Mouse (Mus musculus) layer of hippocampus, postnatal 25 days (tissue): ENCODE results near the gene Depdc5. TPM values are rescaled to one million over a fixed set of nuclear protein-coding genes. Genes with fewer than 3 reads are reported as not detected.
"Not testable (repeated sequence)": the region's sequence is repeated elsewhere in the genome, so short reads cannot be mapped to it uniquely, and the experiment has no call there.

Experiments
- DNase-seq, 2 experiments: peaks; one replicate each; pipeline ENCODE4 v3.0.0; 2022; ENCODE audit warnings: mixed read lengths in 2 of 2, low spot score in 1 of 2; ENCODE audit errors: extremely low spot score in 1 of 2
- total RNA-seq, 2 experiments: library from RNA; stranded (reverse); gene quantifications; 2 replicates each; pipeline ENCODE4 v1.2.3; 2021

Gene Depdc5
- total RNA-seq, 2 experiments from 2014 or later: 57.1 to 66.6 TPM

DNA sequence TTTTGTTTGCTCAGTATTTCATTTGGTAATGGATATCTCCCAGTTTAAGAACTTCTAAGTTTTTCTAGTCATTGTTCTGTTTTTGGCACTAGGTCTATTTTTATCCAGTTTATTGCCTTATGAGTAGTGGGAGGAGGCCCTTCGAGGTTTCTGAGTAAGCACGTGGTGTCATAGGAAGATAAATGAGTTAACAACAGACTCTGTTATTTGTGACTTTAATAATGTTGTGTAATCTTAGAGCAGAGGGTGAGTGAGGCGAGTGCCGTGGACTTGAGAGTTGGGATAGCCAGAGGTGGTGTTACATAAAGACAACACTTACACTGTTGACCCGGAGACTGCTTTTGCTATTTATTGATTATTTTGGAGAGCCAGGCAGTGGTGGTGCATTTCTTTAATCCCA, 161.0 kb downstream of the Depdc5 start:
- DNase-seq: no peak

- no peak for DNase-seq
These were observed 165.2 kb downstream of the Depdc5 start for GRCm38 (mm10) chr5:33028656-33029055.

DNA sequence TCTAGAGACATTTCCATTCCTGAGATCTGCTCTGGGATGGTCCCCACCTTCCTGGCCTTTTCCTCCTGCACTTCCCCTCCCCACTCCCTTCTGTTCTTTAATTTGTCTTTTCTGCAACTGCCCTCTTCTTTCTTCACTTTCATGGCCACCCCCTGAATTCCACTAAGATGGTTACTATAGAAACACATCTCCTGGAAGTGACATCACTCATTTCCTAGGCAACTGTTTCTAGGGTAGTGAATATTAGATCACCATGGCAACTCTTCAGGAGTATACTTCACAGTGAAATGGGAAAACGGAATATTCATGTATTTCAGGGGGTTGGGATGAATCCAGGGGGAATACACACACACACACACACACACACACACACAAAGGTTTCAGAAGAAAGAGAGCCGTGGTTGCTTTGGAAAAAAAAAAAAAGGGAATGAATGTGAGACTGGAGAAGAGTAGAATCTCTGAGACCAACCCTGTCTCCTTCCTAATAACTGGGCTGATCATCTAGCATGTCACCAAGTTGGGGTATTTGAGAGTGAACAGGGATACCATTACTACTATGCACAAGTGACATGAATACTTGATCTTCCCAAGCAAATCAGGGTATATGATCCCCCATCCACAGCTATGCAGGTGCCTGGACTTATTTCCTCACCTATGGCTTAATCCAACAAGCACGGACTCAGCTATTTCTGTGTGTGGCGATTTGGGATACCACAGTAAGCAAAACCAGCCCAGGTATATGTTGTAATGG, 167.1 kb downstream of the Depdc5 start:
- DNase-seq: no peak

DNA sequence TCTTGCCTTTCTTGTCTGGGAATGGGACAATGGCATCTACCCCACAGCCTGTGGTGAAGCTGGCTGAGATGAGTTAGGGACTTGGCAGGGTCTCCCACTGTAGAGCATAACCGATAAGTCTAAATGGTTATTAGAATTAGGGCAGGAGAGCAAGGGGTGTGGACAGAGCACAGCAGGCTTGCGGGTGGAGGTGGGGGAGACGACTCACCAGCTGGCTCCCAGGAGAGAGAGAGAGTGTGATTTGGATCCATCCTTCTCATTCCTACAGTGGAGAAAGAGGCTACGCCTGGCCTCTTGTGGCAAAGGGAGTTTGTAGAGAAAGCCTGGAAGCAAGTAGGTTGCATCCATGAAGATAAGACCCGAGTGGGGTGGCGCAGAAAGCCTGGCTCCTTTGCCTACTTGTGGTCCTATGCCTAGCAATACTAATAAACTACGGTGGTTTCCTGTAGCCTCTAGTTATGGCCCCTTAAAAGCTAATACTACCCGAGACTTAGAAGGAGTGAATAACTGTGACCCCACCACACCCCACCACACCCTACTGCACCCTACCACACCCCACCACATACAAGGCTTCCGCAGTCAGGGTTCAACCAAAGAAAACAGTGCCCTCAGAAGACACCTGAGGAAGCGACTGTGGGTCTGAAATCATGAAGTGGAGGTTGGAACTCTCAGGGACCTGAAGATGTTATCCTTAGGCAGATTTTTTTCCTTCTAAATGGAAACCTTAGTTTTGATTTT, 168.7 kb downstream of the Depdc5 start:
- no peak for DNase-seq

GRCm38 (mm10) chr5:33033121-33033520, 169.6 kb downstream of the Depdc5 start:
- peak; percentile 77 to 92 for DNase-seq

DNA sequence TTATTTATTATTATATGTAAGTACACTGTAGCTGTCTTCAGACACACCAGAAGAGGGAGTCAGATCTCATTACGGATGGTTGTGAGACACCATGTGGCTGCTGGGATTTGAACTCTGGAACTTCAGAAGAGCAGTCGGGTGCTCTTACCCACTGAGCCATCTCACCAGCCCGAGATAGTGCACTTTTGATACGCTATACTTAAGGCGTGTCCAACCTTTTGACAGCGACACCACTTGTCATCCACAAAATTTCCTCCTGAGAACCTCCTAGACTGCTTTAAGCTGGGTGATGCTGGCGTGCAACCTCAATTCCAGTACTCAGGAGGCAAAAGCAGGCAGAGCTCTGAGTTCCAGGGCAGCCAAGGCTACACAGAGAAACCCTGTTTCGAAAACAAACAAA, 170.1 kb downstream of the Depdc5 start:
- DNase-seq: not testable (repeated sequence)

GRCm38 (mm10) chr5:33034100-33034499, 170.6 kb downstream of the Depdc5 start:
- no peak for DNase-seq

GRCm38 (mm10) chr5:33034916-33035315, 171.4 kb downstream of the Depdc5 start:
- no peak for DNase-seq

DNA sequence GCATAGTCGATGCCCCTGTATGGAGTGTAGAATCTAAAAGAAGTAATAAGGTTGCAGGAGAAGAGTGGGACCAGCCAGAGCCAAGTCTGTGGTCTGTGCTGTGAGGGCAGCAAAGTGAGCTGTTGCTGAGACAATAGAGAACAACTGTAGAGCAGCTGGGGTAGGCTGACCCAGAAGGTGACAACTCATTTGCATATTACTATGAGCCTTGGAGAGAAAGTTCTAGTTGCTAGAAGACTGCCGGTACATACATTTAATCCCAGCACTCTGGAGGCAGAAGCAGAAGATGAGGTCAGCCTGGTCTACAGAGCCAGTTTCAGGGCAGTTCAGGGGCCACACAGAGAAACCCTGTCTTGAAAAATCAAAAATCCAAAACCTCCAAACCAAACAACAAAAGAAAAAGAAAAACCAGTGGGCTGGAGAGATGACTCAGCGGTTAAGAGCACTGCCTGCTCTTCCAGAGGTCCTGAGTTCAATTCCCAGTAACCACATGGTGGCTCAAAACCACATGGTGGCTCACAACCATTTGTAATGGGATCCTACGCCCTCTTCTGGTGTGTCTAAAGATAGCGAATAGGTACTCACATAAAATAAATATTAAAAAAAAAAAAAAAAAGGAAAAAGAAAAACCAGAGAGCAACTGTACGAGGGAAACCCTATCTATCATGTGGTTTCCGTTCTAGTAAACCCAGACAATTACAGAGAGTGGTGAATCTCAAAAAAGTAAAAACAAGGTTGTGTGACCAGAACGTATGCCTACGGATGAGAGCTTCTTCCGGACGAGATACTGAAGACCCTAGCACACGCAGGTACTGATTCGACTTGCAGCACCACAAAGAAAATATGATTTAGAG, 175.4 kb downstream of the Depdc5 start:
- DNase-seq: no peak

- DNase-seq: peak in 1 of 2 experiments; percentile 88
These were observed 176.0 kb downstream of the Depdc5 start for GRCm38 (mm10) chr5:33039510-33039911.

GRCm38 (mm10) chr5:33040735-33041134, 177.2 kb downstream of the Depdc5 start:
- not testable (repeated sequence) for DNase-seq

DNA sequence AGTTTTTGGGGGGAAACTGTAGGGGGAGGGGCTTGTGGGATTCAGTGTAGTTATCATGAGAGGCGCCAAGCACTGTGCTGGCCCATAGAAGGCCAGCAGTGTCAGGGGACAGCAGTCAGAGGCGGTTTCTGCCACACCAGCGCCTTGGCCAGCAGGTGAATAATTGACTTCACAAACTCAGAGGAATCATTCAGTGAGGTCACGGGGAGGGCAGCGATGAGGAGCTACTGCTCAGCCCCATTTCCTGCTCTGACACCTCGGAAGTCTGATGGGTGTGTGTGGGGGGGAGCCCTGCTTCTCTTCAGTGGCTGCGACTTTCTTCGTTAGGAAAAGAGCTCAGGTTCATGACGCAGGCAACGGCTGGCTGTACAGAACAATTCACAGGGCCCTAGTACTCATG, 179.9 kb downstream of the Depdc5 start:
- no peak for DNase-seq

Other genes with a start within 250 kb of the Depdc5 start
- gene Pisd, start 78.1 kb upstream of the Depdc5 start, total RNA-seq: 10 to 100 TPM; 64.0 to 64.2 TPM
- not detected for gene Gm20671, start 36.6 kb upstream of the Depdc5 start, total RNA-seq
- gene Prr14l, start 9.4 kb upstream of the Depdc5 start, total RNA-seq: 10 to 100 TPM; 53.9 to 55.0 TPM
- gene Ywhah, start 155.1 kb downstream of the Depdc5 start, total RNA-seq: 1,000 to 10,000 TPM; 1,285 to 1,312 TPM
- under 1 TPM; 0.14 to 0.20 TPM for gene Slc5a1, start 240.5 kb downstream of the Depdc5 start, total RNA-seq